Comparison of ENCODE assay signal across 8 mouse cellular contexts in genomic region chr7:3665215-3666114, GRCm38 (mm10). TPM values are rescaled to one million over a fixed set of nuclear protein-coding genes. Genes with fewer than 3 reads are reported as not detected.
DNase-seq lines count a peak whose midpoint lies in the region; ATAC-seq lines count a peak whose summit lies in the region.

TSS of gene Leng1 (minus strand) at chr7:3665840.

- peak within 1 kb of the TSS; percentile 85 for H3K27ac ChIP-seq in intestine, embryonic 14.5 days (ENCODE audit: low read depth)

- DNase-seq in adrenal gland, adult 18-20 months (ENCODE audit: low spot score in 2 of 2) = peak; percentile 91 to 92
- peak; percentile 96 for DNase-seq in embryo, embryonic 11 days
- DNase-seq in gastrocnemius, postnatal 25 days = peak; percentile 97
- DNase-seq in intestine, embryonic 14.5 days (ENCODE audit: low spot score) = peak; percentile 95
- DNase-seq in left cerebral cortex, postnatal 14 days (ENCODE audit: low spot score in 2 of 2) = peak; percentile 97 to 98
- peak; percentile 97 for DNase-seq in mesoderm, embryonic 11.5 days (ENCODE audit: low read depth, low spot score)
- DNase-seq in right cerebral cortex, postnatal 36 days (ENCODE audit: low spot score in 2 of 2) = peak; percentile 95 to 98
- DNase-seq in yolk sac, embryonic 10.5 days (ENCODE audit: low spot score) = peak; percentile 95

- 3% methylated on average over 45 of the region's 45 CpGs for WGBS in intestine, embryonic 14.5 days

- peak; percentile 96 for ATAC-seq in intestine, embryonic 14.5 days (replicated peaks; ENCODE audit: low FRiP score, low TSS enrichment, low read depth)

- peaks cover 12% of the 10 kb centered on the region for H3K4me1 ChIP-seq in intestine, embryonic 14.5 days (replicated peaks; ENCODE audit: control insufficient read depth, insufficient read depth, low read length)

- intact Hi-C loops in left cerebral cortex, postnatal 14 days (cut with DNase I) = loop anchor here (10.0 kb wide), 1 partner anchor 809 kb away; no protein-coding TSS in a partner anchor

- H3K4me3 ChIP-seq in intestine, embryonic 14.5 days (ENCODE audit: low read depth, low read length) = peak within 1 kb of the TSS; percentile 76

- H3K9ac ChIP-seq in intestine, embryonic 14.5 days (ENCODE audit: low read length) = peak within 1 kb of the TSS; percentile 79

- peaks cover 29% of the 10 kb centered on the region for H3K36me3 ChIP-seq in intestine, embryonic 14.5 days (ENCODE audit: control insufficient read depth, insufficient read depth, low read length)

- no peaks in the 10 kb centered on the region for H3K27me3 ChIP-seq in intestine, embryonic 14.5 days (replicated peaks; ENCODE audit: control insufficient read depth, insufficient read depth, low read length)

- peak within 1 kb of the TSS; percentile 57 for H3K4me2 ChIP-seq in intestine, embryonic 14.5 days (ENCODE audit: low read length)

- H3K9me3 ChIP-seq in intestine, embryonic 14.5 days (ENCODE audit: control insufficient read depth, low read length) = no peaks in the 10 kb centered on the region

RNA-seq across cellular contexts. Expression of gene Leng1, which starts in this region (rescaled TPM):
- 10 to 100 TPM; 14.0 to 14.2 TPM for total RNA-seq in adrenal gland, adult 18-20 months (2021)
- total RNA-seq in gastrocnemius, postnatal 25 days (2021) = 1 to 10 TPM; 4.2 to 4.3 TPM
- polyA plus RNA-seq in intestine, embryonic 14.5 days (2014; fragmentation: Nextera tagmentation; extraction: Ambion mirVana) = 13.1 and 13.4 TPM in 2 replicates
- total RNA-seq in left cerebral cortex, postnatal 14 days (2021) = 1 to 10 TPM; 4.0 to 4.9 TPM

Comparison
In these comparisons a context has a peak if more than half of its experiments do, and no peak if none do; other contexts are left out.
1. Peak in every context shown above with its lines: DNase-seq, ATAC-seq, H3K4me3 ChIP-seq and H3K27ac ChIP-seq.